Mouse (Mus musculus) CH12.LX (cell line): ENCODE measurements around the gene Arhgef25.

Experiments
- CHD1 ChIP-seq: IDR thresholded peaks from 2 replicates; pipeline ENCODE4 v1.6.1; 2012; ENCODE audit warnings: low read depth, low read length, improper control_type of control experiment, inconsistent platforms
- CTCF ChIP-seq, 2 experiments: IDR thresholded peaks in 1 of 2; conservative IDR thresholded peaks in 1 of 2; 2 replicates each; pipeline ENCODE4 v1.5.1; 2011 to 2012; ENCODE audit warnings: low read depth in 2 of 2, low read length in 2 of 2, improper control_type of control experiment in 1 of 2, inconsistent platforms in 1 of 2, mild to moderate bottlenecking in 1 of 2, moderate library complexity in 1 of 2
- EP300 ChIP-seq: IDR thresholded peaks from 2 replicates; pipeline ENCODE4 v1.6.1; 2011; ENCODE audit warnings: low read length, improper control_type of control experiment
- SIN3A ChIP-seq: IDR thresholded peaks from 2 replicates; pipeline ENCODE4 v1.6.1; 2012; ENCODE audit warnings: low read length, improper control_type of control experiment, inconsistent platforms

- no peak for TF ChIP-seq CTCF (conservative IDR thresholded peaks at IDR 0.05 in 1 of 2, IDR thresholded peaks at IDR 0.05 in 1 of 2; ENCODE audit: low read depth in 2 of 2, low read length in 2 of 2)
- TF ChIP-seq CHD1, result no peak
- no peak for TF ChIP-seq EP300
- TF ChIP-seq SIN3A, result no peak
These were observed 25.7 kb downstream of the Arhgef25 start for GRCm38 (mm10) chr10:127164190-127164589.
